Mouse (Mus musculus) thymus, adult 2 months (tissue): ENCODE results near the gene Zfp831.

ENCODE experiments used
- CTCF ChIP-seq: fragments of 200-500 bp; IDR thresholded peaks from 2 replicates; pipeline ENCODE4 v1.5.1; 2012; ENCODE audit warnings: mild to moderate bottlenecking, control low read depth, low read length, moderate library complexity, borderline replicate concordance; ENCODE audit not compliant: control insufficient read depth, poor library complexity, insufficient read depth; ENCODE audit errors: extremely low read depth
- POLR2A ChIP-seq: fragments of 200-500 bp; IDR thresholded peaks from 2 replicates; pipeline ENCODE4 v1.6.1; 2012; ENCODE audit warnings: mild to moderate bottlenecking, low read length, control low read depth, moderate library complexity; ENCODE audit not compliant: control insufficient read depth, poor library complexity, insufficient read depth; ENCODE audit errors: extremely low read depth

DNA sequence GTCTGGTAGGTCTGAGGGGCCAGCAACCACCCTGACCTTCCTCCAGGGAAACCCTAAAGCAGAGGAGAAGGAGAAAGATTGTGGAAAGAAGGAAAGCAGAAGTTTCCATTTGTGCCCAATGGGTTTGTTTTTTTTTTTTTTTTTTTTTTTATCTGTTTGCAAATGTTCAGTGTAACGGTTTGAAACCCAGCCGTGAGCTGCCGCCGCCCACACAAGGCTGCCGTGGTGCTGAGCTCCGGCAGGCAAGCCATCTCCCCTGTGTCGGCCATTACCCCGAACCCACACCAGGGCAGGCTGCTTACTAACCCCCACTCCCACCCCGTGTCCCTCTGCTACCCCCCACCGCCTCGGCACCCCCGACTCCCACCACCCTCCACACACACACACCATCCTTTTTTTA, 44.9 kb upstream of the Zfp831 start:
- no peak for TF ChIP-seq POLR2A
- TF ChIP-seq CTCF: no peak
